Mouse (Mus musculus) cerebellum, postnatal 25 days (tissue): ENCODE data around the gene Bdnf.

ENCODE experiments used
- DNase-seq, 2 experiments: peaks; one replicate each; pipeline ENCODE4 v3.0.0; 2021; ENCODE audit warnings: mixed read lengths in 2 of 2

The Bdnf gene

GRCm38 (mm10) chr2:109706524-109706923, 32.0 kb downstream of the Bdnf start:
- peak; percentile 15 to 17 for DNase-seq

- DNase-seq = no peak
These were observed 34.8 kb downstream of the Bdnf start for GRCm38 (mm10) chr2:109709346-109709745.

GRCm38 (mm10) chr2:109711049-109711448, 36.5 kb downstream of the Bdnf start:
- DNase-seq = no peak

- DNase-seq = no peak
These were observed 50.8 kb downstream of the Bdnf start for GRCm38 (mm10) chr2:109725261-109725660.

- no peak for DNase-seq
These were observed 51.3 kb downstream of the Bdnf start for GRCm38 (mm10) chr2:109725831-109726230.

- DNase-seq = no peak
These were observed 54.7 kb downstream of the Bdnf start for GRCm38 (mm10) chr2:109729221-109729620.

GRCm38 (mm10) chr2:109733201-109734039, 58.9 kb downstream of the Bdnf start:
- DNase-seq = no peak

GRCm38 (mm10) chr2:109734228-109734627, 59.7 kb downstream of the Bdnf start:
- no peak for DNase-seq

GRCm38 (mm10) chr2:109734666-109735065, 60.2 kb downstream of the Bdnf start:
- DNase-seq = no peak

- DNase-seq = no peak
These were observed 60.8 kb downstream of the Bdnf start for GRCm38 (mm10) chr2:109735347-109735746.

GRCm38 (mm10) chr2:109736306-109736705, 61.8 kb downstream of the Bdnf start:
- no peak for DNase-seq

GRCm38 (mm10) chr2:109738331-109738730, 63.8 kb downstream of the Bdnf start:
- no peak for DNase-seq

GRCm38 (mm10) chr2:109743208-109743960, 68.9 kb downstream of the Bdnf start:
- DNase-seq = no peak

- no peak for DNase-seq
These were observed 71.7 kb downstream of the Bdnf start for GRCm38 (mm10) chr2:109746223-109746622.

GRCm38 (mm10) chr2:109748412-109748811, 73.9 kb downstream of the Bdnf start:
- DNase-seq = no peak

- no peak for DNase-seq
These were observed 74.3 kb downstream of the Bdnf start for GRCm38 (mm10) chr2:109748815-109749214.

- DNase-seq = no peak
These were observed 75.5 kb downstream of the Bdnf start for GRCm38 (mm10) chr2:109749964-109750363.

- DNase-seq = no peak
These were observed 76.0 kb downstream of the Bdnf start for GRCm38 (mm10) chr2:109750484-109750883.

GRCm38 (mm10) chr2:109756305-109756704, 81.8 kb downstream of the Bdnf start:
- DNase-seq = no peak

GRCm38 (mm10) chr2:109766772-109767171, 92.3 kb downstream of the Bdnf start:
- no peak for DNase-seq

GRCm38 (mm10) chr2:109768814-109769213, 94.3 kb downstream of the Bdnf start:
- DNase-seq = no peak

GRCm38 (mm10) chr2:109776374-109776773, 101.9 kb downstream of the Bdnf start:
- DNase-seq = no peak
